Mouse (Mus musculus) forebrain, postnatal 0 days (tissue): ENCODE data around the gene Prkaa1. TPM values are rescaled to one million over a fixed set of nuclear protein-coding genes. Genes with fewer than 3 reads are reported as not detected.
A peak's percentile ranks its signal among the peaks of the same experiment; 100 is the strongest.

Experiments
- ATAC-seq: fragments of 200-750 bp; cut with Nextera tagmentation; 2 replicates; pipeline ENCODE4 v1.8.0; 2017; ENCODE audit warnings: mild to moderate bottlenecking, moderate library complexity
- DNase-seq: peaks from one replicate; pipeline ENCODE4 v3.0.0-alpha.2; 2015
- H3K27ac ChIP-seq: fragments of 300-500 bp; sonication (generic); 2 replicates; pipeline ENCODE4 v1.5.1; 2014; ENCODE audit warnings: low read depth, mild to moderate bottlenecking, antibody characterized with exemption, low read length, moderate library complexity, mixed read lengths
- H3K27me3 ChIP-seq: fragments of 300-500 bp; sonication (generic); 2 replicates; pipeline ENCODE4 v1.6.1; 2014; ENCODE audit warnings: mild to moderate bottlenecking, low read length, mixed read lengths; ENCODE audit not compliant: insufficient read depth
- H3K36me3 ChIP-seq: fragments of 300-500 bp; sonication (generic); 2 replicates; pipeline ENCODE4 v1.6.1; 2014; ENCODE audit warnings: mild to moderate bottlenecking, moderate library complexity; ENCODE audit not compliant: insufficient read depth
- H3K4me1 ChIP-seq: fragments of 300-500 bp; sonication (generic); 2 replicates; pipeline ENCODE4 v1.6.1; 2014; ENCODE audit warnings: antibody characterized with exemption; ENCODE audit not compliant: insufficient read depth
- H3K4me2 ChIP-seq: fragments of 300-500 bp; sonication (generic); 2 replicates; pipeline ENCODE4 v1.6.1; 2014; ENCODE audit warnings: low read depth, mild to moderate bottlenecking, moderate library complexity
- H3K4me3 ChIP-seq: fragments of 300-500 bp; sonication (generic); 2 replicates; pipeline ENCODE4 v1.5.1; 2014; ENCODE audit warnings: low read depth, low read length, mixed read lengths
- H3K9ac ChIP-seq: fragments of 300-500 bp; sonication (generic); 2 replicates; pipeline ENCODE4 v1.6.1; 2014; ENCODE audit warnings: mild to moderate bottlenecking
- H3K9me3 ChIP-seq: fragments of 300-500 bp; sonication (generic); 2 replicates; pipeline ENCODE4 v1.6.1; 2016; ENCODE audit warnings: low read length
- CTCF ChIP-seq: sonication (generic); IDR thresholded peaks from 2 replicates; pipeline ENCODE4 v1.5.1; 2016; ENCODE audit warnings: antibody characterized with exemption, control low read depth, low read depth
- WGBS: fragments of 180-500 bp; shearing (Covaris S2); extraction: QIAGEN DNeasy Blood & Tissue Kit; methylation state at CpG from one replicate; pipeline ENCODE4 v1.1.7; 2014; 5-methylcytosine and 5-hydroxymethylcytosine counted together
- polyA plus RNA-seq: library from polyadenylated mRNA; unstranded; fragments of >200 nt; fragmentation: Nextera tagmentation; extraction: Ambion mirVana; gene quantifications from 2 replicates; pipeline ENCODE4 v1.2.1, GENCODE M21; 2015
- total RNA-seq: library from RNA; depleted of rRNA; stranded (reverse); fragments of >200 nt; gene quantifications from 2 replicates; pipeline ENCODE4 v1.2.3, GENCODE M21; 2014

Gene Prkaa1
- total and polyA plus RNA-seq, 2 experiments from 2014 or later, result 10.8 to 24.1 TPM

DNA sequence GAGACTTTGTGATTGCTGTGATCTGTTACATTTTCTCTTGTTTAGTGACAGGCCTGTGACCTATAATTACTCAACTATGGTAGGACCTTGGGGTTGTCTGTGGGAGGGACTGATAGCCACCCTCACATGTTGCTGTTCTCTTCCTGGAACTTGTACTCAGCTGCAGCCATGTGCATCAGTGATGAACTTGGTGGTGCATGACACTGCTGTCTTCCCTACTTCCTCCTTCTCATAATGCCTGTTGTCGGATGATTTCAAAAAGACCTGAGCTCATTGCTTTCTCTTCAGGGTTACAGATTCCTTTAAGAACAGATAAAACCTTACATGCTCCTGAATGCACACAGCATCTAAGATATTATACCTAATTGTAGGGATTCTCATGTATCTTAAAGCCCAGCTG is 44.4 kb downstream of the Prkaa1 start:
- H3K9me3 ChIP-seq, result no peaks in the 10 kb centered on the region
- ATAC-seq (no peak), DNase-seq (no peak)
- no peak overlapping the region for H3K9ac ChIP-seq
- WGBS, result 95% methylated on average over 1 of the region's 1 CpGs
- H3K36me3 ChIP-seq, result peaks cover 13% of the 10 kb centered on the region
- H3K27me3 ChIP-seq, result no peaks in the 10 kb centered on the region
- no peak for TF ChIP-seq CTCF
- H3K4me1 ChIP-seq, result peaks cover 6% of the 10 kb centered on the region; the same call in 1 of the 2 replicates
- no peak overlapping the region for H3K27ac ChIP-seq
- no peak overlapping the region for H3K4me3 ChIP-seq
- H3K4me2 ChIP-seq, result no peak overlapping the region

DNA sequence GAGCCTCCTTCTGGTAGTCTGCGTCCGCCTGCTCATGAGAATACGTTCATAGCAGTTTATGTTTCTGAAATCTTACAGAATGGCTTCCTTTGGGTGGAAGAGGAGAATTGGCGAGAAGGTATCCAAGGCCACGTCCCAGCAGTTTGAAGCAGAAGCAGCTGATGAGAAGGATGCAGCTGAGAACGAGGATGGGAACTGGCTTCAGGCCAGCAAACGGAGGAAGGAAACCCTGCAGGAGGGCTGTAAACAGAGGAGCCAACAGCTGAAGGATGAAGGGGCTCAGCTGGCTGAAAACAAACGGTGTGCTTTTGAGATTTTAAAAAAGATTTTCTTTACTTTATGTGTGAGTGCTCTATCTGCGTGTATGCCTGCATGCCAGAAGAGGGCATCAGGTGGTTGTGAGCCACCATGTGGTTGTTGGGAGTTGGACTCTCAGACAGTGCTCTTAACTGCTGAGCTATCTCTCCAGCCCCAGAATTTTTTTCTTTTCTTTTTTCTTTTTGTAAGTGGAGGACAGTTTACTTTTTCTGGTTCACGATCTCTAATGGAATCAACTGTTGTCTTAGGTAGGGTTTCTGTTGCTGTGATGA is 45.9 kb downstream of the Prkaa1 start:
- DNase-seq, result peak; percentile 13
- 66% methylated on average over 10 of the region's 10 CpGs for WGBS
- H3K27me3 ChIP-seq, result no peaks in the 10 kb centered on the region

DNA sequence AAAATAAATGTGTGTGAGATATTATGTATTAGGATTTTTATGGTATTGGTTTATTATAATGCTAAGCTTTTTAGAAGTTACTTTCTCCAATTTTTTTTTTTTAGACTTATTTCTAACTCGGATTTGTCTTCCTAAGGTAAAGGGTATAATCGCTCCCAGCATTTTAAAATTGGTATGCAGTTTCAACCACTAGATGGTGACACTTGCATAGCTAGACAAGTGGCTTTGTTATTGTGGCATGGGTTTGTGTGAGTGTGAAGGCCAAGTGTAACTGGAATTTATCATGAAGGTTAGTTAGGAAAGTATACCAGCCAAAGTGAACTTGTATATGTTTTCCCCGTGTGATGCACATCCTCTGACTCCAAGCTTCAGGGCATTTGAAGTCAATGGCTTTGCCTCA is 50.2 kb downstream of the Prkaa1 start:
- 84% methylated on average over 3 of the region's 3 CpGs for WGBS
- ATAC-seq (peak; percentile 58), DNase-seq (peak; percentile 31)
- H3K4me2 ChIP-seq, result no peak overlapping the region
- H3K9me3 ChIP-seq, result no peaks in the 10 kb centered on the region
- H3K27me3 ChIP-seq, result no peaks in the 10 kb centered on the region
- no peak overlapping the region for H3K4me3 ChIP-seq
- no peak overlapping the region for H3K9ac ChIP-seq
- TF ChIP-seq CTCF, result peak; percentile 72
- H3K36me3 ChIP-seq, result peaks cover 13% of the 10 kb centered on the region
- H3K4me1 ChIP-seq, result no peaks in the 10 kb centered on the region
- no peak overlapping the region for H3K27ac ChIP-seq

More for the DNA sequence above, 45.9 kb downstream of the Prkaa1 start:
- H3K4me3 ChIP-seq, result no peak overlapping the region
- no peak overlapping the region for H3K4me2 ChIP-seq
- peak; percentile 30 for TF ChIP-seq CTCF
- ATAC-seq, result no peak
- peaks cover 13% of the 10 kb centered on the region for H3K36me3 ChIP-seq
- peaks cover 6% of the 10 kb centered on the region; the same call in 1 of the 2 replicates for H3K4me1 ChIP-seq
- H3K9me3 ChIP-seq, result no peaks in the 10 kb centered on the region
- no peak overlapping the region for H3K9ac ChIP-seq
- 0 out of 2 replicates have a peak overlapping the region, but pooled peaks have one; percentile 15 for H3K27ac ChIP-seq

DNA sequence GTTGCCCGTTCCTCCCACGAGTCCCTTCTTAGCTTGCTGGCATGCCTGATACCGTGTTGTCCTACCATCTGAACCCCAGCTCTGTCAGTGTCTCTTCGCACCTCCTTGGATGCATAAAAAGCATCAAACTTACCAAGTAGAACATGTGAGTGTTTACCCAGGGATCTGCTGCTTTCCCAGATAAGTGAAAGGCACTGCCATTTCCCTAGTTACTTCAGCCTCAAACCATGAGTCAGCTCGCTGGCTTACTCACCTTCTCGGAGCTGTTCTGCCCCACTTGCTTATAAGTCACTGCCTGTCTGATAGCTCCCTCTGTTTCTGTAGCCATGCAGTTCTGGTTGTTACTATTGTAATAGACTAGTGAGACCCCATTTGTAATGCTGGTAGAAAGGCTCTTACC is 50.8 kb downstream of the Prkaa1 start:
- no peak for TF ChIP-seq CTCF
- no peaks in the 10 kb centered on the region for H3K9me3 ChIP-seq
- DNase-seq (no peak), ATAC-seq (no peak)
- no peak overlapping the region for H3K9ac ChIP-seq
- H3K36me3 ChIP-seq, result peaks cover 13% of the 10 kb centered on the region
- H3K4me1 ChIP-seq, result no peaks in the 10 kb centered on the region
- H3K27ac ChIP-seq, result no peak overlapping the region
- no peaks in the 10 kb centered on the region for H3K27me3 ChIP-seq
- WGBS, result 92% methylated on average over 6 of the region's 6 CpGs
- H3K4me2 ChIP-seq, result no peak overlapping the region
- H3K4me3 ChIP-seq, result no peak overlapping the region

DNA sequence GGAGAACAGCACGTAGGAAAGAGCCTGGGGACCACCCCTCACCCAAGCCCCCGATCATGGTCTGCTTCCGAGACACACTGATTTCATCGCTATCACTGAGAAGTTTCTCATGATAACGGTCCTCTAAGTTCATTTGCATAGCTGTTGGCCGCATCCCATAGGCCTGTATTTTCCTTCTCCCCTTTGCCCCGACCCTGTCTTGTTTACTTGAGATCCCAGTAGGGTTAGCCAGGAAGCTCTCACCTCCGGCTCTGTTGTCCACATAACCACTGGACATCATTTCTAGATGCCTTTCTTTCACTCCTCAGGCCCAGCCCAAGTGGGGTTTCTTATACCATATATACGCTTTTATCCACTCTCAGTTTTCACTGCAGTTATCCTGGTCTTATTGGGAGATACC is 51.3 kb downstream of the Prkaa1 start:
- WGBS, result 90% methylated on average over 9 of the region's 9 CpGs
- ATAC-seq (no peak), DNase-seq (no peak)
- no peak overlapping the region for H3K9ac ChIP-seq
- H3K27ac ChIP-seq, result no peak overlapping the region
- H3K4me3 ChIP-seq, result no peak overlapping the region
- H3K4me2 ChIP-seq, result no peak overlapping the region
- H3K9me3 ChIP-seq, result no peaks in the 10 kb centered on the region
- no peaks in the 10 kb centered on the region for H3K4me1 ChIP-seq
- TF ChIP-seq CTCF, result no peak
- no peaks in the 10 kb centered on the region for H3K27me3 ChIP-seq
- peaks cover 13% of the 10 kb centered on the region for H3K36me3 ChIP-seq

DNA sequence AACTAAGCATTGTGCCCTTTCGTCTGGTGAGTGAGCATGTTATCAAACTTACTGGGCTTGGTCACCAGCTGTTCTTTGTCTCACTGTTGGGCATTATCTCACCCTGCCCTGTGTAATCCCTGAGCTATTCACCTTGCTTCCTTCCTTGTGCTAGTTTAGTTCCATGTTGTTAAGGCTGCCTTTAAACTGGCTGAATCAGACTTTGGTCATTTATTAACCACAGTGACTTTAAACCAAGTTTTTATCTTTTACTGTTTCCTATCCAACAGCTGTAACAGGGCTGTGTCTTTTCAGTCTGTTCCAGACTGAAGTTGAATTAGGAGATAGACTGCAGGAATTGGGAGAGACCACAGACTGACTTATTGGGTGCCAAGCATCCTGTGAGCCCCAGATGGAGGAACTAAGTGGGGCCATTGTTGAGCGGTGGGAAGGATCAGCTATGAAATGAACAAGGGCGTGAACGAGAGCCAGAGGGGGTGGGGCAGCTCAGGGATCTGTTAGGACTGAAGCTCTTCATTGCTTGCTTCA is 52.4 kb downstream of the Prkaa1 start:
- no peaks in the 10 kb centered on the region for H3K27me3 ChIP-seq
- H3K4me3 ChIP-seq, result no peak overlapping the region
- H3K4me1 ChIP-seq, result no peaks in the 10 kb centered on the region
- no peak for TF ChIP-seq CTCF
- 47% methylated on average over 4 of the region's 4 CpGs for WGBS
- ATAC-seq (no peak), DNase-seq (no peak)
- no peaks in the 10 kb centered on the region for H3K9me3 ChIP-seq
- H3K4me2 ChIP-seq, result no peak overlapping the region
- H3K36me3 ChIP-seq, result peaks cover 7% of the 10 kb centered on the region
- H3K27ac ChIP-seq, result no peak overlapping the region
- H3K9ac ChIP-seq, result no peak overlapping the region

DNA sequence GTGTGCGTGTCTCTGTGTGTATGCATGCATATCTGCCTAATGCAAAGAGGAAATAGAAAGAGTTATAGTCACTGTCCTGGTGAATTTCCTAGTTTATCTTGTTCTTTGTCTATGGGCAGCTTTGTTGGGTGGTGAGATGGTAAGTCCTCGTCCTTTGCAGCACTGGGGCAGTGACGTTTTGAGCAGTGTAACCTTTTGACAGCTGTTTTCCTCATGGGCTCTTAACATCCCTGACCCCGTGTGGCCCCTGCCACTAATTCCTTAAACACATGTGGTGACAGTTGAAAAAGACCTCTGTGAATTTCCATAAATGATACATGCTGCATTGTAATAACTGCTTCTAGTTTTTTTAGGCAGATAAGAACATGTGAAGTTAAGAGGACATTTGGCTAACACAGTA is 53.0 kb downstream of the Prkaa1 start:
- H3K27ac ChIP-seq, result no peak overlapping the region
- DNase-seq (no peak), ATAC-seq (no peak)
- H3K9me3 ChIP-seq, result no peaks in the 10 kb centered on the region
- 82% methylated on average over 4 of the region's 4 CpGs for WGBS
- H3K27me3 ChIP-seq, result no peaks in the 10 kb centered on the region
- no peak overlapping the region for H3K9ac ChIP-seq
- no peaks in the 10 kb centered on the region for H3K4me1 ChIP-seq
- H3K4me2 ChIP-seq, result no peak overlapping the region
- TF ChIP-seq CTCF, result no peak
- no peak overlapping the region for H3K4me3 ChIP-seq
- H3K36me3 ChIP-seq, result peaks cover 2% of the 10 kb centered on the region
